Mouse (Mus musculus) kidney, embryonic 14.5 days (tissue): ENCODE results near the gene Rpgr. TPM values are rescaled to one million over a fixed set of nuclear protein-coding genes. Genes with fewer than 3 reads are reported as not detected.

Experiments
- ATAC-seq: fragments of 200-750 bp; cut with Nextera tagmentation; 2 replicates; pipeline ENCODE4 v1.8.0; 2017; ENCODE audit warnings: moderate number of reproducible peaks, mild to moderate bottlenecking, moderate TSS enrichment, moderate library complexity; ENCODE audit not compliant: low FRiP score, low TSS enrichment
- H3K27ac ChIP-seq: fragments of 300-500 bp; sonication (generic); 2 replicates; pipeline ENCODE4 v1.5.1; 2014; ENCODE audit warnings: low read depth, mild to moderate bottlenecking, low read length, moderate library complexity, mixed read lengths
- H3K27me3 ChIP-seq: fragments of 300-500 bp; sonication (generic); 2 replicates; pipeline ENCODE4 v1.6.1; 2014; ENCODE audit warnings: mild to moderate bottlenecking, low read length; ENCODE audit not compliant: control insufficient read depth, insufficient read depth
- H3K36me3 ChIP-seq: fragments of 300-500 bp; sonication (generic); 2 replicates; pipeline ENCODE4 v1.6.1; 2014; ENCODE audit warnings: low read length, mixed read lengths; ENCODE audit not compliant: control insufficient read depth, insufficient read depth
- H3K4me1 ChIP-seq: fragments of 300-500 bp; sonication (generic); 2 replicates; pipeline ENCODE4 v1.6.1; 2014; ENCODE audit warnings: low read length, mixed read lengths; ENCODE audit not compliant: control insufficient read depth, insufficient read depth
- H3K4me2 ChIP-seq: fragments of 300-500 bp; sonication (generic); replicated peaks from 2 replicates; pipeline ENCODE4 v1.6.1; 2014; ENCODE audit warnings: low read depth, mild to moderate bottlenecking, low read length
- H3K4me3 ChIP-seq: fragments of 300-500 bp; sonication (generic); 2 replicates; pipeline ENCODE4 v1.5.1; 2014; ENCODE audit warnings: mild to moderate bottlenecking, low read length
- H3K9ac ChIP-seq: fragments of 300-500 bp; sonication (generic); 2 replicates; pipeline ENCODE4 v1.6.1; 2014; ENCODE audit warnings: low read depth, mild to moderate bottlenecking, low read length, moderate library complexity
- H3K9me3 ChIP-seq: fragments of 300-500 bp; sonication (generic); 2 replicates; pipeline ENCODE4 v1.6.1; 2016; ENCODE audit warnings: low read length; ENCODE audit not compliant: control insufficient read depth
- WGBS: fragments of 180-500 bp; shearing (Covaris S2); extraction: QIAGEN DNeasy Blood & Tissue Kit; methylation state at CpG from one replicate; pipeline ENCODE4 v1.1.7; 2014; 5-methylcytosine and 5-hydroxymethylcytosine counted together
- polyA plus RNA-seq: library from polyadenylated mRNA; unstranded; fragments of >200 nt; fragmentation: Nextera tagmentation; extraction: Ambion mirVana; gene quantifications from 2 replicates; pipeline ENCODE4 v1.2.1, GENCODE M21; 2014

Gene Rpgr
- polyA plus RNA-seq, 1 experiment from 2014 or later: 24.0 TPM

- H3K9me3 ChIP-seq: no peaks in the 10 kb centered on the region; the same call in 1 of the 2 replicates
- H3K4me3 ChIP-seq: no peak overlapping the region
- H3K4me1 ChIP-seq: no peaks in the 10 kb centered on the region
- H3K27ac ChIP-seq: no peak overlapping the region
- H3K36me3 ChIP-seq: no peaks in the 10 kb centered on the region
- 73% methylated on average over 6 of the region's 6 CpGs for WGBS
- ATAC-seq: no peak
- H3K9ac ChIP-seq: no peak overlapping the region
- no peaks in the 10 kb centered on the region for H3K27me3 ChIP-seq
- H3K4me2 ChIP-seq: no peak overlapping the region
Observed at GRCm38 (mm10) chrX:10219281-10219680, 2.6 kb upstream of the Rpgr start.

GRCm38 (mm10) chrX:10215972-10216371 lies 748 bp downstream of the Rpgr start:
- Histone ChIP-seq H3K36me3 (no peaks in the 10 kb centered on the region), H3K27ac (peak overlapping the region; percentile 51), H3K9ac (peak overlapping the region; percentile 62), H3K9me3 (no peaks in the 10 kb centered on the region; the same call in 1 of the 2 replicates), H3K27me3 (no peaks in the 10 kb centered on the region), H3K4me1 (no peaks in the 10 kb centered on the region), H3K4me2 (peak overlapping the region; percentile 43), H3K4me3 (peak overlapping the region; percentile 45)
- WGBS: 36% methylated on average over 16 of the region's 16 CpGs
- ATAC-seq: no peak; the same call in 1 of the 2 replicates

GRCm38 (mm10) chrX:10205937-10206336 lies 10.8 kb downstream of the Rpgr start:
- no peaks in the 10 kb centered on the region for H3K36me3 ChIP-seq
- no peak overlapping the region for H3K4me3 ChIP-seq
- H3K4me1 ChIP-seq: no peaks in the 10 kb centered on the region
- no peak overlapping the region for H3K9ac ChIP-seq
- 75% methylated on average over 5 of the region's 5 CpGs for WGBS
- H3K27me3 ChIP-seq: no peaks in the 10 kb centered on the region
- H3K27ac ChIP-seq: no peak overlapping the region
- no peaks in the 10 kb centered on the region for H3K9me3 ChIP-seq
- H3K4me2 ChIP-seq: no peak overlapping the region
- no peak for ATAC-seq

GRCm38 (mm10) chrX:10201289-10201688 lies 15.4 kb downstream of the Rpgr start:
- WGBS: 23% methylated on average over 2 of the region's 2 CpGs
- ATAC-seq: no peak
- Histone ChIP-seq H3K9ac (no peak overlapping the region), H3K36me3 (no peaks in the 10 kb centered on the region), H3K27me3 (no peaks in the 10 kb centered on the region), H3K27ac (no peak overlapping the region), H3K4me1 (no peaks in the 10 kb centered on the region), H3K9me3 (no peaks in the 10 kb centered on the region), H3K4me2 (no peak overlapping the region), H3K4me3 (no peak overlapping the region)

- H3K27me3 ChIP-seq: no peaks in the 10 kb centered on the region
- no peak overlapping the region for H3K4me2 ChIP-seq
- no peak overlapping the region for H3K4me3 ChIP-seq
- H3K4me1 ChIP-seq: no peaks in the 10 kb centered on the region
- H3K27ac ChIP-seq: no peak overlapping the region
- H3K36me3 ChIP-seq: no peaks in the 10 kb centered on the region
- no peaks in the 10 kb centered on the region for H3K9me3 ChIP-seq
- WGBS: 48% methylated on average over 3 of the region's 3 CpGs
- H3K9ac ChIP-seq: no peak overlapping the region
- no peak for ATAC-seq
Observed at GRCm38 (mm10) chrX:10152390-10152789, 64.3 kb downstream of the Rpgr start.

GRCm38 (mm10) chrX:10117065-10117719 lies 99.5 kb downstream of the Rpgr start, which contains the start of gene Srpx:
TSS of gene Srpx (minus strand) at chrX:10117709.
- Histone ChIP-seq H3K27me3 (no peaks in the 10 kb centered on the region), H3K4me1 (no peaks in the 10 kb centered on the region), H3K36me3 (no peaks in the 10 kb centered on the region), H3K4me3 (peak within 1 kb of the TSS; percentile 35), H3K4me2 (peak within 1 kb of the TSS; percentile 47), H3K9ac (peak within 1 kb of the TSS; percentile 52; the same call in 1 of the 2 replicates), H3K9me3 (no peaks in the 10 kb centered on the region), H3K27ac (no peak within 1 kb of the TSS)
- ATAC-seq: peak; percentile 88
- 28% methylated on average over 19 of the region's 19 CpGs for WGBS

GRCm38 (mm10) chrX:10115780-10116179 lies 100.9 kb downstream of the Rpgr start:
- no peak overlapping the region for H3K4me2 ChIP-seq

GRCm38 (mm10) chrX:10110736-10111135 lies 106.0 kb downstream of the Rpgr start:
- 71% methylated on average over 1 of the region's 1 CpGs for WGBS
- H3K4me2 ChIP-seq: no peak overlapping the region
- no peaks in the 10 kb centered on the region for H3K4me1 ChIP-seq
- H3K9ac ChIP-seq: no peak overlapping the region
- H3K27ac ChIP-seq: no peak overlapping the region
- no peak for ATAC-seq
- no peaks in the 10 kb centered on the region for H3K9me3 ChIP-seq
- H3K36me3 ChIP-seq: no peaks in the 10 kb centered on the region
- no peaks in the 10 kb centered on the region for H3K27me3 ChIP-seq
- no peak overlapping the region for H3K4me3 ChIP-seq

More at GRCm38 (mm10) chrX:10115780-10116179, 100.9 kb downstream of the Rpgr start:
- H3K36me3 ChIP-seq: no peaks in the 10 kb centered on the region
- H3K4me1 ChIP-seq: no peaks in the 10 kb centered on the region
- no peaks in the 10 kb centered on the region for H3K9me3 ChIP-seq
- no peaks in the 10 kb centered on the region for H3K27me3 ChIP-seq
- no peak overlapping the region for H3K9ac ChIP-seq
- no peak overlapping the region for H3K4me3 ChIP-seq
- no peak for ATAC-seq
- H3K27ac ChIP-seq: no peak overlapping the region
- 68% methylated on average over 3 of the region's 3 CpGs for WGBS

- Histone ChIP-seq H3K27ac (no peak overlapping the region), H3K9ac (no peak overlapping the region), H3K4me3 (no peak overlapping the region), H3K36me3 (no peaks in the 10 kb centered on the region), H3K4me2 (no peak overlapping the region), H3K4me1 (no peaks in the 10 kb centered on the region), H3K27me3 (no peaks in the 10 kb centered on the region), H3K9me3 (no peaks in the 10 kb centered on the region)
- ATAC-seq: no peak
- WGBS: 63% methylated on average over 4 of the region's 4 CpGs
Observed at GRCm38 (mm10) chrX:10108558-10108957, 108.2 kb downstream of the Rpgr start.
